Mouse (Mus musculus) Patski (cell line): ENCODE results near the gene Gsap. TPM values are rescaled to one million over a fixed set of nuclear protein-coding genes. Genes with fewer than 3 reads are reported as not detected.
"Not testable (repeated sequence)": the region's sequence is repeated elsewhere in the genome, so short reads cannot be mapped to it uniquely, and the experiment has no call there.

ENCODE experiments used
- ATAC-seq: fragments of 100-300 bp; one replicate; pipeline ENCODE4 v1.8.0; 2021
- CTCF ChIA-PET: fragments of 350-600 bp; sonication (Branson Sonifier 250); formaldehyde crosslinking; loops from one replicate; lab custom pipeline; 2022; ENCODE audit warnings: inconsistent platforms; lab: Charles Lee
- POLR2A ChIA-PET: fragments of 350-600 bp; sonication (Branson Sonifier 250); formaldehyde crosslinking; loops from one replicate; lab custom pipeline; 2022; ENCODE audit warnings: antibody characterized with exemption, inconsistent platforms; lab: Charles Lee
- DNase-seq: peaks from one replicate; pipeline ENCODE4 v3.0.0-alpha.2; 2011; ENCODE audit warnings: low read depth, low spot score
- H3K27me3 ChIP-seq: fragments of 371-371 bp; one replicate; pipeline ENCODE4 v1.5.1; 2021
- CTCF ChIP-seq: fragments of 100-300 bp; IDR thresholded peaks from one replicate; pipeline ENCODE4 v1.5.1; 2021
- in situ Hi-C: fragments of 300-500 bp; cut with MboI; formaldehyde crosslinking; loops from 3 replicates; pipeline ENCODE4 v1.11.1; 2018; ENCODE audit warnings: low pct_unique_long_range_greater_than_20kb, mixed read lengths
- polyA plus RNA-seq: library from polyadenylated mRNA; unstranded; gene quantifications from one replicate; pipeline ENCODE4 v1.2.3, GENCODE M21; 2021

The Gsap gene
- 5.7 TPM for polyA plus RNA-seq

DNA sequence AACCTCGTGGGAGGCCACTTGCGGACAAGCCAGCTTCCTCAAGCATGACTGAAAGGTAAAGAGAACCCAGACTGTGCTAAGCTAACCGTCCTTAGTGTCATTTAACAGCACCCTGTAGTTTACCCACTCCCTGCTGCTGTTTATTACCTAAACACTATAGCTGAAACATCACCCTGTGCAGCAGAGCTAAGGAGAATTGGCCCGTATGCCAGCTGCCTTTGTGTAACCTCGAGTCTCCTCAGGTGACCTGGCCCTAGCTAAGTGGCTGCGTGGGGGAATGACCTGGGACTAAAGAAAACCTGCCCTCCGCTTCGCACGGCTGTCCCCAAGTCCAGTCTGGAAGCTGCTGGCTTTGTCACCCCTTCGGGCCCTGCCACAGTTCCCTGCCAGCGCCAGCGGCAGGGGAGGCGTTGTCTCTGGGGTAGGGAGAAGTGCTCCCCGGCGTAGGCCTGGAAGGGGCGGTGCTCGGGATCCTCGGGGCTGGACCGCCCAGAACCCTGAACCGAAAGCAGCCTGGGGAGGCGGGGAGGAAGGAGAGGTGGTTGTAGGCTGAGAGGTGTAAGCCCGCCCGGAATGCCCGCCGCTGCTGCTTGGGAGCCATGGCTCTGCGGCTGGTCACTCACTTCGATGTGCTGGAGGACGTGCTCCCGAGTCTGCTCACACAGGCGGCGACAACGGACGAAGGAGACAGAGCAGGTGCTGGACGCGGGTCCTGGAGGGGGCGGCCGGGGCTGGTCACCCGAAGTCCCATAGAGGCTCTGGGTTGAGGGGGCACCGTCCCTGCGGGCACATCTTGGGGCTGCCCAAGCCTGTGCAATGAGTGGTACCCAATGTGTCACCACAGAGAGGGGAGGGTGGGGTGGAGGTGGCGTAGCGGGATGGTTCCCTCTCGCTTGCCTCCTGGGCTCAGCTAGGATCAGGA is at the start of gene Gsap:
Gene Gsap (plus strand): TSS at position 492 of the 922 bp plus-strand sequence.
- ATAC-seq (peak; percentile 96), DNase-seq (no peak)
- in situ Hi-C loops = no loop called here
- no peaks in the 10 kb centered on the region for H3K27me3 ChIP-seq
- ChIA-PET CTCF (interaction anchor here (1.0 kb wide), 1 partner anchor 45 kb away, joined by 3 read pairs; no protein-coding TSS in a partner anchor), POLR2A (interaction anchor here (0.6 kb wide), 1 partner anchor 15 kb away, joined by 3 read pairs; no protein-coding TSS in a partner anchor)
- TF ChIP-seq CTCF = no peak

DNA sequence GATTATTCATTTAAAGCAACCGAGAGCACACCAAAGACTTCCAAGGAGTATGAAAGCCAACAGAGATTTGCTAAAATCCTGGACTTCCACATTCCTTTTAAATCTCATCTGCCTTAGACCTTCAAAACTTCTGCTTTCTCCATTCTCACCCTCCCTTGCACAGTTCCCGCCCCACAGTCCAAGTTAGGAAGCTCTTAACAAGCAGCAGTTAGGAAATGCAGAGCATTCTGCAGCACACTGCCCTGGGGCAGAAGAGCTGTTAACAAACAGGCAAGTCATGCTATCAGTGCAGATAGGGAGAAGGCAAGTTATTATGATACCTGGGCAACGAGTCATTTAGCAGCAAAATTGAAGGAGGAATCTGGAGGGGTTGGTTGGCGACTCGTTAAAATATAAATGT is 49.5 kb upstream of the Gsap start:
- ATAC-seq = no peak
- no peaks in the 10 kb centered on the region for H3K27me3 ChIP-seq
- ChIA-PET POLR2A (no interaction called here), CTCF (interaction anchor here (0.7 to 1.6 kb wide), 2 partner anchors 12 to 27 kb away, joined by 3 read pairs; no protein-coding TSS in a partner anchor)
- in situ Hi-C loops = no loop called here
- no peak for TF ChIP-seq CTCF
- no peak for DNase-seq

DNA sequence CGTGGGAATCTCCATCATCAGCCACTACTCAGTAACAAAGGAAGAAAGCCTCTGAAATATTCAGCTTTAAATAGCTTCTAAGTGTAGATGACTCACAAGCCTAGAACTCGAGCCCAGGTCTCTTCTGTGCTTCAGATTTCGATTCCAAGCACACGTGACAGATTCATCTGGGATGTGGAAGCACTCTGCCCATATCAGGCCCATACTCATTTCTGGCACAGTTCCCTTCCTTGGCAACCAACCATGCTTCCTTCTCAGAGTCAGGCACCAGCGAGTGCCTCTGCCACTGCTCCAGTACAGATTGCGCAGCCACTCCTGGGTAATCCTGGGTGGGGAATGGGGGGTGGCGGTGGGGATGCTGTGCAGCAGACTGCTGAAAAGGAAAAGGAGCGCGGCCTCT is 46.5 kb upstream of the Gsap start:
- H3K27me3 ChIP-seq = no peaks in the 10 kb centered on the region
- DNase-seq (peak; percentile 79), ATAC-seq (peak; percentile 87)
- in situ Hi-C loops = no loop called here
- TF ChIP-seq CTCF = no peak
- ChIA-PET POLR2A (interaction anchor here (2.5 kb wide), 1 partner anchor 85 kb away, joined by 7 read pairs; no protein-coding TSS in a partner anchor), CTCF (interaction anchor here (1.0 to 1.3 kb wide), 3 partner anchors 9 to 54 kb away, joined by 3 to 5 read pairs (median 4); no protein-coding TSS in a partner anchor)

DNA sequence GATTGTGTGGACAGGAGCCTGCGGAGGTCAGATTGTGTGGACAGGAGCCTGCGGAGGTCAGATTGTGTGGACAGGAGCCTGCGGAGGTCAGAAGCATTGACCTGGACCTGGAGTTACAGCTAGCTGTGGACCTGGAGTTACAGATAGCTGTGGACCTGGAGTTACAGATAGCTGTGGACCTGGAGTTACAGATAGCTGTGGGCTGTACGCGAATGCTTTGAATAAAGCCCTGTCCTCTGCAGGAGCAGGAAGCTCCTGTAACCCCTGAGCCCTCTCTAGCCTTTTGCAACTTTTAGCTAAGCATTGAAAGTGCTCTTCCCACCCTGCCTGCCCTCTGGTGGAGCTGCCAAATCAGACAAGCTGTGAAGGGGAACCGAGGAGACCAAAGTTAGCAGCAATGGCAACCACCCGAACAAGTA is 44.9 kb upstream of the Gsap start:
- TF ChIP-seq CTCF = peak; percentile 60
- in situ Hi-C loops = loop anchor here (10.0 kb wide), 1 partner anchor 226 kb away; no protein-coding TSS in a partner anchor
- POLR2A ChIA-PET = interaction anchor here (1.3 kb wide), 1 partner anchor 86 kb away, joined by 4 read pairs; no protein-coding TSS in a partner anchor
- not testable (repeated sequence) for H3K27me3 ChIP-seq, ATAC-seq, DNase-seq
- CTCF ChIA-PET = interaction anchor here (1.1 to 1.3 kb wide), 5 partner anchors 10 to 80 kb away, joined by 3 to 4 read pairs (median 3); no protein-coding TSS in a partner anchor

DNA sequence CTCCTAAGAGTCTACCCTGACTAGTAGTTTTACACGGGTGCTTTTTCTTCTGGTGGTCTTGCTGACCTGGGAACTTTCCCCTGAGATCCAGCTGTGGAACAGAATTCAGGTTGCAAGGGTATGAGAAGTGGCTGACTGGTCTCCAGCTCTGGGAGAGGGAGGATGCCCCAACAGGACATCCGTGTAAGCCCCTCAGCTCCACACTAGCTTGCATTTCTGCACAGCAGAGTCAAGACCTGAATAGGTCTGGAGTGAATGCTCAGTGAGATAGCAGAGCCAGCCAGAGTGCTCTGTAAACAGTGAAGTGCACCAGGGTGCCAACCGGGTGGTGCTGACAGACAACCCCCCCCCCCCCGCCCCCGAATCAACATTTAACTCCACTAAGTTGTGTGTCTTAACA is 44.4 kb upstream of the Gsap start:
- in situ Hi-C loops = loop anchor here (10.0 kb wide), 1 partner anchor 227 kb away; no protein-coding TSS in a partner anchor
- ChIA-PET CTCF (interaction anchor here (1.2 to 1.3 kb wide), 4 partner anchors 10 to 80 kb away, joined by 3 to 4 read pairs (median 4); no protein-coding TSS in a partner anchor), POLR2A (interaction anchor here (1.3 kb wide), 1 partner anchor 87 kb away, joined by 4 read pairs; no protein-coding TSS in a partner anchor)
- no peak for TF ChIP-seq CTCF
- ATAC-seq = no peak
- H3K27me3 ChIP-seq = no peaks in the 10 kb centered on the region
- DNase-seq = no peak

DNA sequence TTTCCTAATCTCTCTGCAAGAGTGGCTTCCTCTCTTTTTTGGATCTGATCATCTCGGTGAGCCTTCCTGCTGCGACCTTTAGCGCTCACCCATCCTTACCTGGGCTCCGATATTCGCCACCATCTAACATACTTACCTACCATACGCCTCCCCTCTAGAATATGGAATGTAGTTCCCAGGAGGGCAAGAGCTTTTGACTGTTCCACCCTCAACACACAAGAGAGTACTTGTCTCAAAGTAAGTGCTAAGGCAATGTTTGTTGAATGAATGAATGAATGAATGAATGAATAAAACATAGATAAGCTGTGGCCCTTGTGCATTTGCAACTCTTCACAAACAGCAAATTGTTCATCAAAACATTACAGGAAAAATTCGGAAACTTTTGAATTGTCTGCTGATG is 43.0 kb upstream of the Gsap start:
- ChIA-PET POLR2A (no interaction called here), CTCF (no interaction called here)
- DNase-seq (no peak), ATAC-seq (no peak)
- in situ Hi-C loops = loop anchor here (10.0 kb wide), 1 partner anchor 228 kb away; no protein-coding TSS in a partner anchor
- no peaks in the 10 kb centered on the region for H3K27me3 ChIP-seq
- no peak for TF ChIP-seq CTCF

DNA sequence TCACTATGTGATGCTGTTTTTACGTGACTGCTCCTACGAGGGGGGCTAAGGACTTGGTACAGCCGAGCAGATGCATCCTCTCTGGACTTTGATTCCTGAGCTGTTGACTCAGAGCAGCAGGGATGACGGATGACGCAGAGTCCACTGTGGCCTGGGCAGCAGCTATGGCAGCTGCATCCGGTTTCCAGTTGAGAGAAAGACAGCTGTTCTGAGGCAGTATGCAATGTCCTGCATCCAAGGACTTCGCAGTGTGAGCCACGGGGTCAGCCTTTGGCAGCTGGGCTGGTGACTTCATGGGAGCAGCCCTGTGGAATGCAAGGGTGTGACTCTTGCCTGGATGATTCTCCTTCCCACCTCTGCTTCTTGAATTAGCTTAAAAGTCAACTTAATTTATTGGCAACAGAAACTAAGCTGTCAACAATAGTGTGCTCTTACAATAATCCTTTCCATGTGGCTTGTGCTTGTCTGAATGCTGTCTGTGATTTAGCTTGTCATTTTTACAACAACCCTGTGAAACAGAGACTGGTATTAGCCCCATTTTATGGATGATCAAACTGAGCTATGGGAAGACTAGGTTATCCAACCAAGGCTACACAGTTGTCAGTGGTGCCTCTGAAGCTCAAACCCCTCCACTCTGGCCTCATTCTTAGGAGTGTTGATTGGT is 41.4 kb upstream of the Gsap start:
- TF ChIP-seq CTCF = no peak
- CTCF ChIA-PET = interaction anchor here (1.1 to 1.3 kb wide), 2 partner anchors 17 to 28 kb away, joined by 3 to 4 read pairs; no protein-coding TSS in a partner anchor

DNA sequence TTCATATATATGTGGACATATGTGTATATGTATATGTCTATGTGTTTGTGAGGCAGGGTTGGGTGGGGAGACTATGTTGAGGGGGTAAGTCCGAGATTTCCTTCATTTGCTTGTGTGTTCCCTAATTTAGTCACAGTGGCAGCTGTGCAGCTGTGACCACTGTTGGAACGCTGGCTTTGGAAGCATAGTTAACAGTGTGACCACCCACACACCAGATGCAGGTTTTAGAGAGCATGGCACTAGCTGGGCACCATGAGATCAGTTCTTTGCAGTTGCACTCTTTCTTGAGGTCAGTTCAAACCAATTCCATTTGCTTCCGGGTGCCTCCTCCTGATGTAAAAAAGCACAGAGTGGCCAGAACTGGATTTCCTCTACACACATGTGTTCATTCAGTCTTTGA is 37.7 kb upstream of the Gsap start:
- ChIA-PET POLR2A (no interaction called here), CTCF (interaction anchor here (1.4 to 1.5 kb wide), 3 partner anchors 9 to 12 kb away, joined by 4 read pairs; no protein-coding TSS in a partner anchor)
- no peak for ATAC-seq
- DNase-seq = no peak
- H3K27me3 ChIP-seq = no peaks in the 10 kb centered on the region
- in situ Hi-C loops = loop anchor here (5.0 to 10.0 kb wide), 2 partner anchors 104 to 234 kb away; no protein-coding TSS in a partner anchor
- no peak for TF ChIP-seq CTCF

More for the DNA sequence above, 41.4 kb upstream of the Gsap start:
- peak; percentile 97 for ATAC-seq
- in situ Hi-C loops = loop anchor here (5.0 to 10.0 kb wide), 2 partner anchors 108 to 230 kb away; no protein-coding TSS in a partner anchor
- no peaks in the 10 kb centered on the region for H3K27me3 ChIP-seq
- POLR2A ChIA-PET = no interaction called here
- DNase-seq = peak; percentile 64

DNA sequence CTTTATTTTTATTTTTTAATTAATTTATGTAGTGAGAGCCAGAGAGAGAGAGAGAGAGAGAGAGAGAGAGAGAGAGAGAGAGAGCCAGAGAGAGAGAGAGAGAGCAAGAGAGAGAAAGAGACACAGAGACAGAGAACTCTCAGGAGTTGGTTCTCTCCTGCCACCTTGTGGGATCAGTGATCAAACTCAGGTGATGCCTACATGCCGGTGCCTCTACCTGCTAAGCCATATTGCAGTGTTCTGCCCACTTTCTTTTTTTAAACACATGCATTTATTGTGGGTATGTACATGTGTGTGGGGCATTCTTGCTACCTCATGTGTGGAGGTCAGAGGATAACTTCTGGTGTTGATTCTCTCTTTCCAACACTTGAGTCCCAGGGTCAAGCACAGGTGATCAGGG is 32.4 kb upstream of the Gsap start:
- ChIA-PET CTCF (no interaction called here), POLR2A (no interaction called here)
- H3K27me3 ChIP-seq = no peaks in the 10 kb centered on the region
- ATAC-seq (no peak), DNase-seq (no peak)
- peak; percentile 41 for TF ChIP-seq CTCF
- in situ Hi-C loops = no loop called here

DNA sequence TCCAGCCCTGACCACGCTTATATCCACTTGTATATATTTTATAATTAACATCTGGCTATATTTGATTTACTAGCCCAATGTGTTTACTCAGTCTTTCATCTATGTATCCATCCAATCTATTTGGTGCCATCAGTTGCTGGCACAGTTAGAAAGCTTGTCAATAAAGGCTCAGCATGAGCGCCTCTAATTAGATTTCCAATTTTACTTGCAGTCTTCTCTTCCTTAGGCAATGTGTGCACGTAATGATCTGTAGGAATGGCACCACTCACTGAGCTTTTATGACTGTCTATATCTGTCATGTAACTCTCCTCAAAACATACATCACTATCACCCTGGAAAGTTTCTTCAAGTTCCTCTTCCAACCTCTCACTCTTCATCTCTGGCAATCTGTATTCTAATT is 29.3 kb upstream of the Gsap start:
- no peak for TF ChIP-seq CTCF
- ChIA-PET CTCF (no interaction called here), POLR2A (no interaction called here)
- ATAC-seq = no peak
- in situ Hi-C loops = no loop called here
- no peak for DNase-seq
- H3K27me3 ChIP-seq = no peaks in the 10 kb centered on the region
